Mouse (Mus musculus) erythroid progenitor cell, adult 5-6 weeks (primary cell): Measurements from ENCODE around the gene Methig1. TPM values are rescaled to one million over a fixed set of nuclear protein-coding genes. Genes with fewer than 3 reads are reported as not detected.
"Not testable (repeated sequence)": the region's sequence is repeated elsewhere in the genome, so short reads cannot be mapped to it uniquely, and the experiment has no call there.

ENCODE experiments used
- ATAC-seq: replicated peaks from 2 replicates; pipeline ENCODE4 v1.8.0; 2016; ENCODE audit warnings: moderate number of reproducible peaks, mild to moderate bottlenecking, moderate TSS enrichment, inconsistent platforms; ENCODE audit not compliant: poor library complexity, low FRiP score, severe bottlenecking
- total RNA-seq, 2 experiments: library from RNA; stranded (forward) in 1 of 2; stranded (reverse) in 1 of 2; fragments of 150-400 nt in 1 of 2; fragments of 186-747, 209-891 nt in 1 of 2; gene quantifications; 2 replicates each; pipeline versions ENCODE4 v1.2.3 to v1.2.4; 2015 to 2017; ENCODE audit warnings: low replicate concordance in 2 of 2

Gene Methig1
- total RNA-seq, 2 experiments from 2014 or later, result 0.91 TPM; not detected in 1

DNA sequence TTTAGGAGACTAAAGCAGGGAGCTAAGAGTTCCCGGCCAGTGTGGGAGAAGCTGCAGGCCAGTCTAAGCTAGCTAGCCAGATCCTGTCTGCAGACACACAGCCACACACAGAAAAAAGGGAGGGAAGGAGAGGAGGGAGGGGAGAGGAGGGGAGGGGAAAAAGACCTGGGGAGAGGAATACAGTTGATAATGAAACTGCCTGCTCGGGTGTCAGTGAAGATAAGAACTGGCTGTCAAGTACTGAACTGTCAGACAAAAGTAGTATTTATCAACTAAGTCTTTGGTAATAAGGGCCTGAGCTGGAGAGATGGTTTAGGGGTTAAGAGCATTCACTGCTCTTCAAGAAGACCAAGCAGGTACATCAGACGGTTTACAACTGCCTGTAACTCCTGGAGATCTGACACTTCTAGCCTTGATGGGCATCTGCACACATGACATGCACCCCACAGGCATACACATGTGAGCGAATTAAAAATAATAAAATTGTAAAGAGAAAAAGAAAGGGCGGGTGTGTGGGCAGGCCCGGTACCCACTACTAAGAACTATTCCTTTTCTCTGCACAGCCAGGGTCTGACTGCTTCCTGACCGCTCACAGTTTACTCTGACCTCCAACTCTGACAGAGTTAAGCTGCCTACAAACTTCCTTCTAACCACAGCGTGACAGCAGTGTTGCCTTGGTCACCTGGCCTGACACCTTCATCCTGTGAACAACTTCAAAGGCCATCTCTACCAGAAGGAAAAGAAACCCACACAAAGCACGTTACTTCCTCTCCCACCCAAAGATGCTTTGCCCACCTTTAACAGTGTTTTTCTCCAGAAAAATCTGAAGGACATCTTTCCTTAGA is 67.2 kb downstream of the Methig1 start:
- ATAC-seq, result peak; percentile 70

- ATAC-seq, result no peak
Measured at GRCm38 (mm10) chr15:100421059-100421757, 68.3 kb downstream of the Methig1 start.

- ATAC-seq, result not testable (repeated sequence)
Measured at GRCm38 (mm10) chr15:100421758-100422197, 68.8 kb downstream of the Methig1 start, which contains the start of gene Gm5475. Gm5475 (plus strand) TSS chr15:100422147.

DNA sequence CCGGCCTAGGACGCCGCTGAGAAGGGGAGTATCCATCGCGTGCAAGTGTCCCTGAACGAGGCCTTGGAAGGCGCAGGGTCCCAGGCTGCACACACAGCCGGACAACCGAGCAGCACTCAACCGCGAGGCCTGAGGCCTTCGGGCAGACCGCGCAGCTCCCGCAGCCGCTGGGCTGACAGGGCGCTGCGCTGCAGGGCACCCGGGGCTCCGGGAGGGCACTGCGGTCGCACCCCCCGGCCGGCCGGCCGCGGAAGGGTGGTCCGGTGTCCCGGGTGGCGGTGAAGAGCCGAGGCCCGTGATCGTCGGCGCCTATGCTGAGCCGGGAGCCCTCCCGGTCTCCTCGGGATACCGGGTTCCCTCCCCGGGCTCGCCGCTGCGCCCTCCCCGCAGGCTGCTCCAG is 69.5 kb downstream of the Methig1 start:
- no peak for ATAC-seq

DNA sequence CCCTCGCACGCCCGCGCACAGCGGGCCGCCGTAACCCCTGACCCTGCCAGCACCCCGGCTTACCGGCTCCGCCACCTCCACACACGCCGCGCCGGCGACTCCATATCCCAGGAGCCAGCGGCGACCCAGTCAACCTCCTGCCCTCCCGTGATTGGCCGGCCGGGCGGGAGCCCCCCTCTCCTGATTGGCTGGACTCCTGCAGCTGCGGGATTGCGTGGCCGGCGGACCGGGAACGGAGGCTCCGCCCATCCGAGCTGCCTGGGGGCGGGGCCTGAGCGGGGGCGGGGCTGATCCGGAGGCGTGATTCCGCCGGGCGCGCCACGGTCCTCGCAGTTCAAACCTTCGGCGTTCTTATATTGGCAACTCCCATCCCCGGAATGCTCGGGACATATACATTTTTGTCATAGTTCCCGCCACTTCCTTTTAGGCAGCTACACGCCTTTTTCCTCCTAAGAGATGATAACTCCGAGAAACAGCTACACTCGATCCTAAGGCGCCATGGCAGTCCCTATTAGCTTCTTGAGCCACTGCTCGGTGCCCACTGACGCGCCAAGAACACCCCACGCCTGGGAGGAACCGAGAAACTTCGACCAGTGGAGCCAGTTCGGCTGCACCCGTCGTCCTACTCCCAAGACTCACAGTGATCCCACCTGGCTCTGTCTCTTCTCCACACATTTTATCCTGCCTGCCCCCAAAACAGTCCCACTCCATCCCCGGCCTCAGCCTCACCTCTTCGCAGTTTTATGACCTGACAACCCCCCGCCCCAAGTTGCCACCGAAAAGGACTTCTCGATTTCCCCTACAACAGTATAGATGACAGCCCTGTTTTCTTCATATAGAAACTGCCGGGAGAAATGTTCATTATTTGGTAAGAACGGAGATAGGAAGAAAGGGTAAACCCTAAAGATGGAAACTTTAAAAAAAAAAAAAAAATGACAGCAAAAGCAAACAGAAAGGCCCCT is 70.2 kb downstream of the Methig1 start:
- peak; percentile 82 for ATAC-seq

DNA sequence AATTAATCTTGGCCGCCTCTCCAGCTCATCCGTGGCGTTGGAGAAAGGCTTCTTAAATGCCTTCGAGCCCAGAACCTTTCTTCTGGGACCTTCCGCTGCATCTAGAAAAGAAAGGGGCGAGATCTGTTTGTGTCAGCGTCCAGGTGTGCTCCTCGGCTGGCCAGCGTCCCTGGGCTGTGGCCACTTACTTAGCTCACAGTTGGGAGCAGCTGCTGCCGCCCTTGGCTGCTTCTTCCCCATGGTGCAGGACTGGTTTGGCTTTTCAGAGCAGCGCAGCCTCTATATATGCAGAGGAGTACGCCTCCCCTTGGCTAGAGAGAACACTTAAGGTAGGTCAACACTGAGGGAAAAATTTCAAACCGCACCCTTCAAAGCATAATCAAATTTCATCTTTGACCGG is 71.0 kb downstream of the Methig1 start:
- ATAC-seq, result 0 out of 2 replicates have a peak, but pooled peaks have one; percentile 12

- ATAC-seq, result no peak
Measured at GRCm38 (mm10) chr15:100424396-100425122, 71.6 kb downstream of the Methig1 start, which contains the start of gene Slc11a2. Slc11a2 (minus strand) TSS chr15:100425072.

- no peak for ATAC-seq
Measured at GRCm38 (mm10) chr15:100428296-100428905, 75.5 kb downstream of the Methig1 start.

DNA sequence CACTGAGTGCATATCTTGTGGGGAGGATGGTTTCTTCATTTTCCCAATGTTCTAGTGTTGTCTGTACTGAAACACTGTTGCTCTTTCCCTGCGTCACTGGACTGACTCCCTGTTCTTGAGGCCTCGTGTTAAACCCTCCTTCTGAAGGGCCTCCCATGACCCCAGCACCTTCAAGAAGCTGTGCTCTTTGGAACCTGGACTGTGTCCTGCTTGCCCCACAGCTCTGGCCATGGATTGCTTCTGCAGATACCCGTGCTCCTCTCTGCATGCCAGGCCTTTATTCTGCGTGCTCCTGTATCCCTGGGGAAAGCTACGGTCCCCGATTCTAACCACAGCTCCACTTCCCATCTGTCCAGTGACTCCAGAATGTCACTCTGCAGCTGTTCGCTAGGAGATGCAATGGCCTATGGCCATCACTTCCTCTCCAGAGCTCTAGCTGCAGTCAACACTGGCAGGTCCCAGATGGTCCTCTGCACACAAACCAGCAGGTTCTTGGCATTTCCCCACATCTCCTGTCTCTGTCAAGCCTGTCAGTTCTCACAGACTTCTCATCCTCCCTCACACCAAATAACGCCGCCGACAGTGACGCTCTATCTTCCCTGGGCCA is 77.1 kb downstream of the Methig1 start:
- no peak for ATAC-seq

DNA sequence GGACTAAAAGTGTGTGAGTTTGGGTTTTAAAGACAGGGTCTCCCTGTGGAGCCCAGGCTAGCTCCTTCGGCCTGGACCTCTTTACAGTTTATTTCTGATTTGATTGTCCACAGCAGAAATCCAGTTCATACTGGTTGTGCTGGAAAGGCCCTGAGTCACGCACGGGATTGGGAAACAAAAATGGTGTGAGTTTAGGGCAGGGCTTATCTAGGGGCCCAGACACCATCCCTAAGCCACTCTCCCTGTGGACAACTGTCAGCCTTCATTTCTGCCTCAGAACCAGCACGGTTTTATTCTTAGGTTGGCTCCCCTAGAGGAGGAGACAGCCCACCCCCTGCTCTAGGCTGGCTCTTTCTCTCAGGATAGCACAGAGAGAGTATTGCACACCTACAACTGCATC is 80.3 kb downstream of the Methig1 start:
- ATAC-seq, result peak; percentile 76

Other genes with a start within 250 kb of the Methig1 start
- 101 and 105 TPM in 2 replicates for gene Atf1, start 125.3 kb upstream of the Methig1 start, total RNA-seq (2015; ENCODE audit: low replicate concordance)
- 120 and 131 TPM in 2 replicates for gene Atf1, start 125.3 kb upstream of the Methig1 start, total RNA-seq (2017; ENCODE audit: low replicate concordance)
- gene Tmprss12, start 72.3 kb upstream of the Methig1 start, total RNA-seq (2015; ENCODE audit: low replicate concordance), result not detected in 2 replicates
- gene Tmprss12, start 72.3 kb upstream of the Methig1 start, total RNA-seq (2017; ENCODE audit: low replicate concordance), result not detected in 2 replicates
- gene Mettl7a1, start 49.0 kb upstream of the Methig1 start, total RNA-seq (2015; ENCODE audit: low replicate concordance), result 36.4 and 54.1 TPM in 2 replicates
- 117 and 127 TPM in 2 replicates for gene Mettl7a1, start 49.0 kb upstream of the Methig1 start, total RNA-seq (2017; ENCODE audit: low replicate concordance)
- gene Mettl7a3, start 18.2 kb upstream of the Methig1 start, total RNA-seq (2015; ENCODE audit: low replicate concordance), result not detected in 2 replicates
- not detected in 2 replicates for gene Mettl7a3, start 18.2 kb upstream of the Methig1 start, total RNA-seq (2017; ENCODE audit: low replicate concordance)
- gene Mettl7a2, start 51 bp downstream of the Methig1 start, total RNA-seq (2015; ENCODE audit: low replicate concordance), result not detected in 2 replicates
- not detected in 2 replicates for gene Mettl7a2, start 51 bp downstream of the Methig1 start, total RNA-seq (2017; ENCODE audit: low replicate concordance)
- not detected in 2 replicates for gene Higd1c, start 11.4 kb downstream of the Methig1 start, total RNA-seq (2015; ENCODE audit: low replicate concordance)
- not detected in 2 replicates for gene Higd1c, start 11.4 kb downstream of the Methig1 start, total RNA-seq (2017; ENCODE audit: low replicate concordance)
- not detected in 2 replicates for gene Gm5475, start 69.0 kb downstream of the Methig1 start, total RNA-seq (2015; ENCODE audit: low replicate concordance)
- 0.51 TPM in 1 of 2 replicates, not detected in the other for gene Gm5475, start 69.0 kb downstream of the Methig1 start, total RNA-seq (2017; ENCODE audit: low replicate concordance)
- 119 and 142 TPM in 2 replicates for gene Slc11a2, start 71.9 kb downstream of the Methig1 start, total RNA-seq (2015; ENCODE audit: low replicate concordance)
- gene Slc11a2, start 71.9 kb downstream of the Methig1 start, total RNA-seq (2017; ENCODE audit: low replicate concordance), result 109 and 145 TPM in 2 replicates
- 4.3 and 8.8 TPM in 2 replicates for gene Letmd1, start 115.9 kb downstream of the Methig1 start, total RNA-seq (2015; ENCODE audit: low replicate concordance)
- 4.4 and 4.5 TPM in 2 replicates for gene Letmd1, start 115.9 kb downstream of the Methig1 start, total RNA-seq (2017; ENCODE audit: low replicate concordance)
- gene Csrnp2, start 142.3 kb downstream of the Methig1 start, total RNA-seq (2015; ENCODE audit: low replicate concordance), result not detected in 2 replicates
- 0.26 TPM in 1 of 2 replicates, not detected in the other for gene Csrnp2, start 142.3 kb downstream of the Methig1 start, total RNA-seq (2017; ENCODE audit: low replicate concordance)
- 5.0 and 17.7 TPM in 2 replicates for gene Tfcp2, start 198.9 kb downstream of the Methig1 start, total RNA-seq (2015; ENCODE audit: low replicate concordance)
- gene Tfcp2, start 198.9 kb downstream of the Methig1 start, total RNA-seq (2017; ENCODE audit: low replicate concordance), result 17.1 and 21.6 TPM in 2 replicates
- 3.2 and 4.6 TPM in 2 replicates for gene Pou6f1, start 246.8 kb downstream of the Methig1 start, total RNA-seq (2015; ENCODE audit: low replicate concordance)
- 1.7 TPM in 1 of 2 replicates, not detected in the other for gene Pou6f1, start 246.8 kb downstream of the Methig1 start, total RNA-seq (2017; ENCODE audit: low replicate concordance)